Mouse (Mus musculus) limb, embryonic 14.5 days (tissue): ENCODE results near the gene Dcst2. TPM values are rescaled to one million over a fixed set of nuclear protein-coding genes. Genes with fewer than 3 reads are reported as not detected.

ENCODE experiments used
- ATAC-seq: fragments of 200-750 bp; cut with Nextera tagmentation; 2 replicates; pipeline ENCODE4 v1.8.0; 2017; ENCODE audit warnings: low read depth, moderate number of reproducible peaks, moderate TSS enrichment; ENCODE audit not compliant: low FRiP score
- DNase-seq: peaks from one replicate; pipeline ENCODE4 v3.0.0-alpha.2; 2015; ENCODE audit warnings: low spot score
- H3K27ac ChIP-seq: fragments of 300-500 bp; sonication (generic); replicated peaks from 2 replicates; pipeline ENCODE4 v1.5.1; 2014; ENCODE audit warnings: low read depth, mild to moderate bottlenecking, low read length, moderate library complexity, mixed read lengths
- H3K27me3 ChIP-seq: fragments of 300-500 bp; sonication (generic); 2 replicates; pipeline ENCODE4 v1.6.1; 2014; ENCODE audit warnings: low read length, mixed read lengths; ENCODE audit not compliant: control insufficient read depth, insufficient read depth
- H3K36me3 ChIP-seq: fragments of 300-500 bp; sonication (generic); 2 replicates; pipeline ENCODE4 v1.6.1; 2014; ENCODE audit warnings: mild to moderate bottlenecking, low read length, moderate library complexity, mixed read lengths; ENCODE audit not compliant: control insufficient read depth, insufficient read depth
- H3K4me1 ChIP-seq: fragments of 300-500 bp; sonication (generic); 2 replicates; pipeline ENCODE4 v1.6.1; 2014; ENCODE audit warnings: antibody characterized with exemption, low read length, mixed read lengths; ENCODE audit not compliant: control insufficient read depth, insufficient read depth
- H3K4me2 ChIP-seq: fragments of 300-500 bp; sonication (generic); replicated peaks from 2 replicates; pipeline ENCODE4 v1.6.1; 2014; ENCODE audit warnings: low read depth, mild to moderate bottlenecking, low read length, moderate library complexity; ENCODE audit not compliant: severe bottlenecking
- H3K4me3 ChIP-seq: fragments of 300-500 bp; sonication (generic); replicated peaks from 2 replicates; pipeline ENCODE4 v1.5.1; 2014; ENCODE audit warnings: low read length
- H3K9ac ChIP-seq: fragments of 300-500 bp; sonication (generic); 2 replicates; pipeline ENCODE4 v1.6.1; 2014; ENCODE audit warnings: mild to moderate bottlenecking, low read depth, low read length, moderate library complexity; ENCODE audit not compliant: severe bottlenecking
- H3K9me3 ChIP-seq: fragments of 300-500 bp; sonication (generic); 2 replicates; pipeline ENCODE4 v1.6.1; 2016; ENCODE audit warnings: low read length; ENCODE audit not compliant: control insufficient read depth
- POLR2A ChIP-seq: fragments of 200-500 bp; IDR thresholded peaks from 2 replicates; pipeline ENCODE4 v1.8.0; 2012; ENCODE audit warnings: inconsistent platforms, mild to moderate bottlenecking, moderate library complexity, borderline replicate concordance; ENCODE audit not compliant: insufficient read depth, insufficient read length; ENCODE audit errors: extremely low read depth
- WGBS: fragments of 180-500 bp; shearing (Covaris S2); extraction: QIAGEN DNeasy Blood & Tissue Kit; methylation state at CpG from one replicate; pipeline ENCODE4 v1.1.7; 2014; 5-methylcytosine and 5-hydroxymethylcytosine counted together
- polyA plus RNA-seq, 2 experiments: library from polyadenylated mRNA; depleted of rRNA in 1 of 2; stranded (reverse) in 1 of 2; unstranded in 1 of 2; fragments of >200 nt; fragmentation: Nextera tagmentation in 1 of 2; extraction: Ambion mirVana in 1 of 2; gene quantifications; 2 replicates each; pipeline versions ENCODE4 v1.2.1 to v1.2.3; 2012 to 2014

Gene Dcst2
- polyA plus RNA-seq, 2 experiments = 0.26 to 0.63 TPM

DNA sequence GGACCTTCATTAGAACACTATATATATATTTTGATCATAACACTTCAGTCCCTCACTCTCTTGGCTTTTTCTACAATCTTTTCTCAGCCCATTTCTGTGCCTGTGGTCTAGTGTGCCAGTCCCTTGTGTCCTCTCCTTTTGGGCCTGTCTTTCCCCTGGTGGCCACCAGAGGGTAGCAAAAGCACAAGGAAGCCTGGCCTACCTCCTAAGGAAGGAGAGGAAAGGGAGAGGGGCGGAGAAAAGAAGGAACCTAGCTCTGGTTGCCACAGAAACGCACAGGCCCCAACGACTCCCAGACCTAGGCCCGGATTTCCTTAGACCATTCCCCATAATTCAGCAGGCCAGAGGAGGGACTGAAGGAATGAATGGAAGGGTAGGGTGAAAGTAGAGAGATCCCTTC lies 44.9 kb upstream of the Dcst2 start:
- H3K9me3 ChIP-seq = no peaks in the 10 kb centered on the region
- H3K9ac ChIP-seq = no peak overlapping the region
- 2% methylated on average over 4 of the region's 4 CpGs for WGBS
- H3K27me3 ChIP-seq = peaks cover 10% of the 10 kb centered on the region
- DNase-seq = peak; percentile 86
- no peak overlapping the region for H3K4me3 ChIP-seq
- H3K4me1 ChIP-seq = peaks cover 51% of the 10 kb centered on the region
- TF ChIP-seq POLR2A = no peak
- no peak overlapping the region for H3K27ac ChIP-seq
- peak; percentile 41; the same call in 1 of the 2 replicates for ATAC-seq
- H3K4me2 ChIP-seq = peak overlapping the region; percentile 25; the same call in 1 of the 2 replicates
- H3K36me3 ChIP-seq = peaks cover 6% of the 10 kb centered on the region; the same call in 1 of the 2 replicates

DNA sequence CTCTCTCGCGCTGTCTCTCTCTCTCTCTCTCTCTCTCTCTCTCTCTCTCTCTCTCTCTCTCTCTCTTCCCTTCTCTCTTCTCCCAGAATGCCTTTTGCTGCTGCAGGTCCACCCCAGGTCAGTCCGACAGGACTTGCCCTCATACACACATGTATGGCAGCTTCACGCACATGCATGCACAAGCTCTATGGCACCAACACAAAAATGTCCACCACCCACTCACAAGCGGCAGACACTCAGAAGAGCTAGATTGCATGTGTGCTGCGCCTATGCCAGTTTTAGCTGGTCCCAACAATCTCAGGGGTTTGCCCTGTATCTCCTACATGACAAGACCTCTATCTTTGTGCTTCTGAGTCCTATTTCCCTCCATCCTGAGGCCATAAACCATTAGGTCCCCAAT lies 44.5 kb upstream of the Dcst2 start:
- H3K4me3 ChIP-seq = no peak overlapping the region
- H3K36me3 ChIP-seq = peaks cover 6% of the 10 kb centered on the region; the same call in 1 of the 2 replicates
- no peak overlapping the region for H3K27ac ChIP-seq
- 53% methylated on average over 6 of the region's 6 CpGs for WGBS
- peaks cover 51% of the 10 kb centered on the region for H3K4me1 ChIP-seq
- TF ChIP-seq POLR2A = no peak
- peaks cover 10% of the 10 kb centered on the region for H3K27me3 ChIP-seq
- DNase-seq (no peak), ATAC-seq (no peak)
- no peaks in the 10 kb centered on the region for H3K9me3 ChIP-seq
- H3K4me2 ChIP-seq = no peak overlapping the region
- no peak overlapping the region; the same call in 1 of the 2 replicates for H3K9ac ChIP-seq

DNA sequence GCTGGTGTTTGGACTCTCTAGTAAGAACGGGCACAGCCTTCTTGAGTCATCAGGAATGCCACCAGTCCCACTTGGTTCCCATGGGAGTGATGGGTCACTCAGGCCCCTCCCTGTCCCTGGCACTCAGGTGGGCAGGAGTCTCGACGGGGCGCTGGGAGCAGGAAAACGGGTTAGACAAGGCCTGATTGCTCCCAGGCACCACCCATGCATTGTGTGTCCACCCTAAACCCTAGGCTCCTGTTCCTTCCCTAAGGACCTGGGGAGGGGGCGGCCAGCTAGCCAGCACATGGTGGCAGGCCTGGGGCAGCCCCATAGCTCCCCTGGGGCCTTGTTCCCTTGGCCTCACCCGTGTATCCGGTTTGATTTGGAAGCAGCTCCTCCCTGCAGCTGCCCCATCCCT lies 43.5 kb upstream of the Dcst2 start:
- no peak for TF ChIP-seq POLR2A
- WGBS = 67% methylated on average over 8 of the region's 8 CpGs
- H3K36me3 ChIP-seq = peaks cover 6% of the 10 kb centered on the region; the same call in 1 of the 2 replicates
- no peak overlapping the region for H3K27ac ChIP-seq
- H3K4me1 ChIP-seq = peaks cover 53% of the 10 kb centered on the region
- H3K4me3 ChIP-seq = no peak overlapping the region
- no peaks in the 10 kb centered on the region for H3K9me3 ChIP-seq
- H3K4me2 ChIP-seq = no peak overlapping the region
- DNase-seq = no peak
- no peak for ATAC-seq
- H3K27me3 ChIP-seq = peaks cover 10% of the 10 kb centered on the region
- H3K9ac ChIP-seq = no peak overlapping the region

DNA sequence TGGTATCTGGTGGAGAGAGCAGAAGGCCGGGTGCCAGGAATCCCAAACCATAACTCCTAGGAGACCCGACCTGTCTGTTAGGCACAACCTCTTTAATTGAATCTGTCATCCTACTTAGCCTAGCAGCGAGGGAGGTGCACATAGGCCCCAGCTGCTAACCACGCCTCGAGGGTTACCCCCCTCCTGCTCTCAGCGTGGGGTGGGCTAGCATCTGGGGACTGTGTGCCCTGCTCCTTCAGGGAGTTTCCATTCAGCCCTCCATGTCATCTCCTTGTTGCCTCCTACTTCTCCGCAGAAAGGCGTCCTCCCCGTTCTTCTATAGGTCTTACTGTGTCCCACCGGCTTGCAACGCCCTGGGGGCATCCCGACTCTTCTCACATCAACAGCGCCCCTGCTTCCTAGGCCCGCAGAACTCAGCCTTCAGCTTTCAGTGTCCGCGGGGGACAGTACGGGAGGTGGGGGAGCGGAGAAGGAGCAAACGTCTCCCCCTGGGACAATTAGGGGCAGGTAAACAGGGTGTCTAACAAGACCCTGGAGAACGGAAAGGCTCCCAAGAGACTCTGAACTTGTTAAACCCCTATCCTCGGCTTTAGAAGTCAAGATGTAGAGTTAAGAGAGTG lies 42.7 kb upstream of the Dcst2 start:
- ATAC-seq (no peak), DNase-seq (peak; percentile 37)
- WGBS = 10% methylated on average over 21 of the region's 21 CpGs
- Histone ChIP-seq H3K9ac (peak overlapping the region; percentile 55; the same call in 1 of the 2 replicates), H3K4me3 (peak overlapping the region; percentile 71), H3K4me1 (peaks cover 53% of the 10 kb centered on the region), H3K4me2 (peak overlapping the region; percentile 99), H3K9me3 (no peaks in the 10 kb centered on the region), H3K27ac (no peak overlapping the region), H3K36me3 (peaks cover 6% of the 10 kb centered on the region; the same call in 1 of the 2 replicates), H3K27me3 (peaks cover 10% of the 10 kb centered on the region)
- TF ChIP-seq POLR2A = no peak

DNA sequence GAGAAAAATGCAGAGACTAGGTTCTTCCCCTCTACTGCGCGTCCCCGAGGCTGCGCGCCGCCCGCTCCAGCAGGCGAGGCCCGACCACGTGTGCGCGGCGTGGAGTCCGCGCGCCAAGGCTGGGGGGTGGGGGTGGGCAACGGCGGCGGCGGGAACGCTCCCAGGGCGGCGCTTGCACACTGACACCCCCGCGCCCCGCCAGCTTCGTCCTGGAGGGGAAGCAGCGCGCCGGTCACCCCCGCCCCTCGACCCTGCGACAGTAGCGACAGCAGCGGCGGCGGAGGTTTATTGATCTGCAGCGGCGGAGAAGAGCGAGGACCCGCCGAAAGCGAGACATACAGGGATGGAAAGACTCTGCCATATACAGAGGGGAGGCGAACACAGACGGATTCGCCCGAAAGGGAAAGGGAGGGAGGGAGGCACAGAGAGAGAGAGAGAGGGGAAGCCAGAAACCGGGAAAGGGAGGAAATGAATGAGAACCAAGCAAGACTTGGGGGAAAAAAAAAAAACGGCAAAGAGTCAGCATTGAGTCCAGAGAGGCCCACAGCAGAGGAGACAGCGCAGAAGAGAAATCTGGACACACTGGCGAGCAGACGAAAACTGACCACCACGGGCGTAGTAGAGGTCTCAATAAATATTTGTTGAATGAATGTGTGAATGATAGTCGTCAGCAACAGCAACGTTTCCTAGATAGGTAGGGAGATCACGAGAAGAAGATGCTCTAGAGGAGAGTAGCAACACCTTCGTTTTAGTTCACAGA lies 42.0 kb upstream of the Dcst2 start:
- peak overlapping the region; percentile 99 for H3K4me2 ChIP-seq
- H3K36me3 ChIP-seq = peaks cover 4% of the 10 kb centered on the region; the same call in 1 of the 2 replicates
- ATAC-seq (no peak), DNase-seq (no peak)
- H3K4me1 ChIP-seq = peaks cover 51% of the 10 kb centered on the region
- H3K9ac ChIP-seq = peak overlapping the region; percentile 55
- no peaks in the 10 kb centered on the region for H3K9me3 ChIP-seq
- no peak for TF ChIP-seq POLR2A
- H3K27me3 ChIP-seq = peaks cover 10% of the 10 kb centered on the region
- no peak overlapping the region for H3K27ac ChIP-seq
- 4% methylated on average over 44 of the region's 58 CpGs for WGBS
- peak overlapping the region; percentile 71 for H3K4me3 ChIP-seq
